Mouse (Mus musculus): ENCODE results near the gene Oat.
A peak's percentile ranks its signal among the peaks of the same experiment; 100 is the strongest.

Gene Oat

DNA sequence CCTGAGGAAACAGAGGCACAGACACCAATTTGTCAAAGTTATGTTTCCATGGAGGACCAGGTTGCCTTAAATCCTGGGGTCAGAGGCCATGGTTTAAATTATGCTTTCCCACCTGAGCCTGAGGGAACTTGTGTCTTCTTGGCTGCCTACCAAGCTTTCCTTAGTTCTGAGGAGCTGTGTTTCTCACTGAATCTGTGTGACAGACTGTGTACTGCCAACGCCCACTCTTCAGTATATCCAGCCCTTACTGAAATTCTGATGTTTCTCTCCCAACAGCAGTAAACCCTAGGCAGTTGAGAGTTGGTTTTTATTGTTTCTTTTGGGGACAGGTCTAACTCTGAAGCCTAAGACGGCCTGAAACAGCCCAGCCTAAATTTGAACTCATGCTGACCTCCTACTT, 17.6 kb upstream of the Oat start:
- no peak for DNase-seq (ENCODE audit: low spot score in 2 of 2)

DNA sequence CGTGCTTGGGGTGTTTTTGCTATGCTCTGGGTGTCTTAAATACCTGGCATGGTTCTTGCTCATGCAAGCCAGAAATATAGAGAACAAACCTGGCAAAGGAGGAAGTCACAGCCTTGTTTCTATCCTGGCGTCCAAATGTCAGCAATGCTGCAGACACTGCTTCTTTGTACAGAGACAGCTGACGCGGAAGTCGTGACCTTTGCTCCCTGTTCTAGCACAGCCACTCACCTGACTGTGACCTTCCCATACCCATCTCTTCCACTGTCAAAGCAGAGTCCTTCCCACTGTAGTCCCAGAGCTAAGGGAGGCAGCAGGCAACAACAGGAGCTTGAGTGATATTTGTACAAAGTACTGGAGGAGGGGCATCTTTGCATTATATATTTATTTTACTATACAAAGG, 13.4 kb upstream of the Oat start:
- DNase-seq (ENCODE audit: low spot score in 2 of 2) = no peak

DNA sequence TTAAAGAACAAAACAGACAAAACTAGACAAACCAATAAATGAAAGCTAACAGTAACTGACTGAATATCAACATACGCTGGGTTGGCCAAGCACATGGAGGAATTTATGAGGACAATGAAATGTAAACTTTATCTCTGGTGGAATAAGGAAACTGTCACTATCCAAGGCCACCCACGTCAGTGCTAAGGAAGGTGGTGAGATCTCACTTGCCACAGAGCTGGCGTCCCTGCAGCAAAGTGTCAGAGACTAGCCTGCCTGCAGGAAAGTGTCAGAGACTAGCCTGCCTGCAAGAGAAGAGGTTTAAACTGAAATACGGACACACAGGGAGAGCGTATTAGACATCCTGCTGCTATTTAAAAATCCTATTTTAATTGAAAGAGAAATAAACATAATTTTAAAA, 11.0 kb upstream of the Oat start:
- no peak for DNase-seq (ENCODE audit: low spot score in 2 of 2)

DNA sequence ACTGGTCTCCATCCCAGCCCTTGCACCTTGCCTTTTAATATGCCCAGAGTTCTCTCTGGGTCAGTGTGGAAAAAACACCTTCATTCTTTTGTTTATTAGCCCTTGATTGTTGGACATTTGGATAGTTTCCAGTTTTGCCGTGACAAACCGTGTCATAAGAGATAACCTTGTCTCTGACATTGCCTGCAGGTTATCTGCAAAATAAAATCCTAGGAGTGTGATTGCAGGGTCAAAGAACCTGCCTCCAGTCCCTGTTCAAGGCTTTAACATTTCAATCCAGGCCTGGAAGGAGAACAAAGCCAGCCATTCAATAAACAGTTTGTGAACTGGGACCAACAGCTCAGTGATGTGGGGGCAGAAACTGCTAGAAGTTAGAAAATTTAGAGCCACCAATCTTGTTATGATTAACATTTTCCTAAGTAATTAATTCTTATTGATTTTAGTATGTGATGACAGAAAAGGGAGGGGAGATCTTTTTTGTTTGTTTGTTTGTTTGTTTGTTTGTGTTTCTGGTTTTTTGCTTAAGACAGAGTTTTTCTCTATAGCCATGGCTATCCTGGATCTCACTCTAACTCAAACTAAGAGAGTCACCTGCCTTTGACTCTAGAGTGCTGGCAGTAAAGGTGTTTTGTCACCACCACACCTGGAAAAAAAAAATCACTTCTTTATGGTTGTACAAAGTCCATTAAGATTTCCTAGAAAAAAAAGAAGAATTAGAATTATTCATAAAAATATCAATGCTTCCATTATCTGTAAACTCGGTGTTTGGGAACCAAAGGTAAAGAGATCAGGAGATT, 9.7 kb upstream of the Oat start:
- no peak for DNase-seq (ENCODE audit: low spot score in 2 of 2)

DNA sequence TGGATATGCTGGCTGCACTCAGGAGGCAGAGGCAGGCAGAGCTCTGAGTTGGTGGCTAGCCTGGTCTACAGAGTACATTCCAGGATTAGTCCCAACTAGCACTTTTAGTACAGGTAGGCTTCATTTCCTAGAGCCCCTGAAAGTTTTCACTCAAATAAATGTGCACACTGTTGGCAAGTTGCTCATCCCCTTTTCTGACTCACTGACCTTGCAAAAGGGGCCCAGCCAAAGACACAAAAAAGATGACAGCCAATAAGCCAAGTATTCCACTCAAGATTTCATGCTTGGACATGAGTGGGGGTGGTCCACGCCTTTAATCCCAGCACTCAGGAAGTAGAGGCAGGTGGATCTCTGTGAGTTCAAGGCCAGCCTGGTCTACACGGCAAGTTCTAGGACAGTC, 5.2 kb upstream of the Oat start:
- no peak for DNase-seq (ENCODE audit: low spot score in 2 of 2)

DNA sequence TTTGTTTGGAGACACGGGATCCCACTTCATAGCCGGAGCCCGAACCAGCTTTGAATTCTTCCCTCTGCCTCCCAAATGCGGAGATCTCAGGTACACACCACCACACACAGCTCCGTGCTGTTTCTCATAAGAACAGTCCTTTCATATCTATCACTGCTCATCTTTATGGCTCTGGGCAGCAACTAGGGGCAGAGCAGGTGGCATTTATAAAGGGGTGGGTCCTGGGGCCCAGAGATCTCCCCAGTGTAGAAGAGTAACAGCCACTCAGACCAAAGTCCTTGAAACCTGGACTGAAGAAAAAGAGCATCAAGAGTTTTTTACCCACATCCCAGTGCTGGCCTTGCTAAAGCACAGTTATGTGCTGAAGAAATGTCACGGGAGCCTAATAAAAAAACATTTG, 4.3 kb upstream of the Oat start:
- no peak for DNase-seq (ENCODE audit: low spot score in 2 of 2)

DNA sequence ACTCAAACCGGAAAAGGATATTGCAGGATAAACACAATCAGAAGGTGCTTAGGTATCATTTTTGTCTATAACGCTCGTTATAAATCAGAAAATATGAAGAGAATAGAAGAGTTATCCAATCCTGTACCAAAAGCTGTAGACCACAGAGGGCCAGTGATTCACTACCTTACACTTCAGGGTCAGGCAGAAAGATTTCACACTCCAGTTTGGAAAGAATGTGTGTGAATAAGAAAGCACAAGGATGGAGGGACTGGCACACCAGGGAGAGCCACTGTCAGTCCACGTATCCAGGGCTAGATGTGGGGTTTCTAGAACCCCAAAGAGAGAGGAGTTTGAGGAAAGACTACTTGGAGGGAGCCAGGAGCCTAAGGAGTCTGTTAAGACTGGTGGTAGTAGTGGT, 693 bp upstream of the Oat start:
- DNase-seq (ENCODE audit: low spot score in 2 of 2) = no peak

DNA sequence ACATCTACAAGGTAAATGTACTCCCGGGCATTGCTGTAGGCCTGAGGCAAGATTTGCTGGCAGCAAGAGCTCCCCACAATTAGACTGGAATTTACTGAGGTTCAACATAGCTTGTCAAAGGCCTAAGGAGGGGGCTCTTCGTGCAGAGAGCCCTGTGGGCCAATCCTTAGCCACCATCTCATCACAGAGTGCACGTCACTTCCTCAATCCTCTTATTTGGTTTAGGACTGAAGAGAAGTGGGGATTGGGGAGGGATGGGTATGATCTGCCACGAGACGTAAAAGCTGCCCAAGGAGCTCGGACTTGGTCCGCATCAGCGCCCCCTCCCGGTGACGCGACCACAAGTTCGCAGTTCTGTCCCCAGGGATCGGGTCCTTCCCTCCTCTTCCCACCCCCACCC, 575 bp downstream of the Oat start:
- DNase-seq (ENCODE audit: low spot score in 2 of 2) = peak; percentile 87 to 90

DNA sequence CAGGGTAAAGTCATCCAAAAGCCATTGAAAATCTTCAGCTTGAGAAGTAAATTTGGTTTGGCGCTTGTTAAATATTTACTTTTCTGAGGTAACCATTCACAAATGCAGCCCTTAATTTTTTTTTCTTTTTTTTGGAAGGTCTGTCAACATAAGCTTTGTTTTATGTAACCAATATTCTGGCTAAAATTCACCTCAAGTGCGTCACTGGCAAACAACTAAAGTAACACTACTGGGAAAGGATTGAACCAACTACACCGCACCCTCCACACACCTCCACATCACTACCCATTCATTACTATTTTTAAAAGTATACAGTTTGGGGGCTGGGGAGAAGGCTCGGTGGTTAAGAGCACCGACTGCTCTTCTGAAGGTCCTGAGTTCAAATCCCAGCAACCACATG, 1.6 kb downstream of the Oat start:
- no peak for DNase-seq (ENCODE audit: low spot score in 2 of 2)

DNA sequence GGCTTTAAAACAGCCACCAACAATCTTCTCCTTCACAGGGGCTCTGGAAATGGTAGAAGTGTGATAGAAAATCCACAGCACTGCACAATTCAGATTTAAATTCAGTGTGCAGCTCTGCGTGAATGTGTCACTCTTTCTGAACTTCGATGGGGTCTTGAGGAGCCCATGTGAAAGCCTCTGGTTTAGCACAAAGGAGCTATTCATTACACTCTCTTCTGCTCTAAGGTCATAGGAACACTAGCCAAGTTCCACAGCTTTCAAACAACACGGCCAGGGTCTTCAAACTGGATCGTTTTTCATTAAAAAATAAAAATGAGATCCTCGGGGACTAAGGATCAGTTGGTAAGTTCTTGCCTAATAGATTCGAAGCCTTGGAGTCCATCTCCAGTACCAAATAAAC, 3.0 kb downstream of the Oat start:
- DNase-seq (ENCODE audit: low spot score in 2 of 2) = no peak

DNA sequence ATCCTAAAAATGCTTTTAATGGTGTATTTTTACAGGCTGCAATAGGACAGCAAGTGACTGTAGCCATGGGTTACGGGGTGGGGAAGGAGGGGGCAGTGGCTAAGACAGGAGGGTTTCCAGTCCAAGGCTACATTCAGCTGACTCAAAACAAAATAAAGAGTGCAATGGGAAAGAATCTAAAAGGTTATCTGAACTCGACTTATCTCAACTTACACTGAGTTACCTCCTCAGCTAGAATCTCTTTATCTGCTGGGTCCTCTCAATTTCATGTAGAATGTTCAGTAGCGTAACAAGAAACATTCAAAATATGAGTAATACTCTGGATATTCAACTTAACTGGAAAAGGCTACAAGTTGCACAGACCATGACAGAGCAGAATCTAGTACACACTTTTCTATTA, 3.5 kb downstream of the Oat start:
- no peak for DNase-seq (ENCODE audit: low spot score in 2 of 2)

DNA sequence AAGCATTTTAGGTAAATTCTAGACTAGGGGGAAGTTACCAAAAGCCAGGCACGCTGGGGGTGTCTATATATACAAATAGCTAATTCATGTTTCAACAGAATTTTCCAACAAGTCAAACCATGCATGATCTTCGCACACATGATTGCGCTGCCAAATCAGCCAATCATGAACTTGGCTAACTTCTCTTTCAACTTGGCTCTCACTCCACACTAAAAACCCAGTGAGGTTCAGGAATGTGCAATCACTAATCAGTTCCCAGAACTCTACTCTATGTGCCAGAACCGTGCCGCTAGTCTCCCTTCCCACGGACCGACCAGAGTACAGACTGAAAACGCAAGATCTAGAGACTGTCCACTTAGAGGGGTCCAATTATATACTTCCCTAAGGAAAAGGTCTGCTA, 4.7 kb downstream of the Oat start:
- no peak for DNase-seq (ENCODE audit: low spot score in 2 of 2)

DNA sequence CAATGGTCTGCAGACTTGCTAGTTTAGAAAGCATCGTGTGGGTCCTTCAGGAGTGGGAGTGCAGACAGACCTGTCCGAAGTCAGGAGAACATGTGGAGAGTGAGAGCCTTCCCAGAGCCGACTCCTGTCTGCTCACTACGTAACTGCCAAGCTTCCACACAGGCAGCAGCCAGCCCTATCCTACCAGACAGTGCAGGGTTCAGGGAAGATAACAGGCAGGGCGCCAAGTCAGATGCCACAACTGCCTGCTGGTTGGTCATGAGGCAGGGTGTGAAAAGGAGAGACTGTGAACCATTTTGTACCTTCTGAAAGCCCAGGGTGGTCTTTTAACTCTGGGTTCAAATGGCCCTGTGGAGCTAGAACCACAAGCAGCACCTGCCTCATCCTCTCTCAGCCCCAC, 6.1 kb downstream of the Oat start:
- peak in 1 of 2 experiments; percentile 43 for DNase-seq (ENCODE audit: low spot score in 2 of 2)

DNA sequence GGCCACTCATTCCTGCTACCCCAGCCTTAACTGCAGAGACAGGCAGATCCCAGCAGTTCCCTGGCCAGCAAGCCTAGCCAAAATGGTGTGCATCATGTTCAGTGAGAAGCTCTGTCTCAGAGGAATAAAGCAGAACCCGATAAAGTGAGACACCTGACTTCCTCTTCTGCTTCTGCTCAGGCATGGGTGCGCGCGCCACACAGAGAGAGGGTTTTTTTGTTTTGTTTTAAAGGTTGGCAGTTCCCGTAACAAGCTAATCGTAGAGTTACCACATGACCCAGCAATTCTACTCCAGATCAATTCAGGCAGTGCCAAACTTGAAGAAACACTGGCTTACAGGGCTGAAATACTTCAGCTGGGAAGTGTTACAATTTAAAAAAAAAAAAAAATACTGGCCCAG, 7.4 kb downstream of the Oat start:
- no peak for DNase-seq (ENCODE audit: low spot score in 2 of 2)

DNA sequence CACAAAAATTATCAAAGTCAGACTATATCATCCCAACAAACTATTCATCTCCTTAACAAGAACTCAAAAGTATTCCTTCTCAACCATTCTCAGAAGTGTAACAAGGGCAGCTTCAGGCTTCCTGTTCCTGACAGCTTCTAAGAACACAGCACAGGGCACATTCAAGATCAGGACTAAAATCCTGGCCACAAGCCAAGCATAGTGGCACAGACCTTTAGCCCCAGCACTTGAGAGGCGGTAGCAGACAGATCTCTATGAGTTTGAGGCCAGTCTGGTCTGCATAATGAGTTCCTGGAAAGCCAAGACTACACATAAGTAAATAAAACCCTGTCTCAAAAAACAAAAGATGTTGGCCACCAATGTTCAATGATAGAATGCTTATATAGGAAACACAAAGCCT, 10.4 kb downstream of the Oat start:
- DNase-seq (ENCODE audit: low spot score in 2 of 2) = no peak

DNA sequence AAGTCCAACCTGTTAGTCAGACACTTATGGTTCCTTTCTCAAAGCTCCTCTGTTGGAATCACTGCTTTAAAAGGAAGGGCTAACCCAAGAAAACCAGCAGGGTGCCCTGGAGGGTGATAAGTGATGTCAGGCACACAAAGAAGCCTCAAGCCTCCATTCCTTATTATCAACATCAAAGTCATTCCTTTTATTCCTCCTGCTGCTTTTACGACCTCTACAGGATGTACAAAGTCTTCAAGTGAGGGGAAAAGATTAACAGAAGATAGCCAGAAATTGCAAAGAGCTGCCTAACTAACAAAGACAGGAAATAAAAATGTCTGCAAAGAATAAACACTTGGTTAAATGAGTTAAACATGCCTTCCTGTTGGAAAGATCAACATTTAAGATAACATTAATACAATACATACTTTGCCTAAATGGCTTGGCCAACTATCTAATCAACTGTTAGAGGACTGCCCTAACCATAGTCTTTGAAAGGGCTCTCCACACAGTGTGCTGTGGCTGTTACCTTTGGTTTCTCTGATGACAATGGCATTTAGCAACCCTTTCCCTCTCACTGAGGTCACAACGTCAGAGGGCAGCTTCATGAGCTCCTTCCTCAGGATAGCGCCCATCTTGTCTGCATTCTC, 16.9 kb downstream of the Oat start:
- DNase-seq (ENCODE audit: low spot score in 2 of 2) = no peak

DNA sequence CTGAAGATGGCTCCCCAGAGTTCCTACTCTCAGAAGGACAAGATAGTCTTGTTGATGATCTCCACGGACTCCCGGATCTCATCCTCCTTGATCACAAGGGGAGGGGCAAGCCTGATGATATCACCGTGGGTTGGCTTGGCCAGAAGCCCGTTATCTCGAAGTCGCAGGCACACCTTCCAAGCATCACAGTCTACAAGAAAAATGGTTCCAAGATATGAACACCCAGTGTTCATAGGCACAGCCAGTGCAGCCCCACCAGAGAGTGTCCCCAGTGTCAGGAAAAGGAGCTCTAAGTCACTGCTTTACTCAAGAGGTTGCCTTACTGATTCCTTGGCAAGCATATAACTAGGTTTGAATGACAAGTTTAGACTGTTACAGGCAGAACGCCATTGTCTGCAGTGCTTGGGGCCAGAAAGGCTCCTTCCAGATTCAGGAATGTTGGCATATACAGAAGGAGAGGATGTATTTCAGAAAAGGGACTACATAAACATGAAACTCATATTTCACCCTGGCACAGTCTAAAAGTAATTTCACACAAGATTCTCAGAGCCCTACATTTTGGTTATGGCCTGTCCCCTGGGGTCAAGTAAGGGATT, 18.0 kb downstream of the Oat start:
- no peak for DNase-seq (ENCODE audit: low spot score in 2 of 2)

DNA sequence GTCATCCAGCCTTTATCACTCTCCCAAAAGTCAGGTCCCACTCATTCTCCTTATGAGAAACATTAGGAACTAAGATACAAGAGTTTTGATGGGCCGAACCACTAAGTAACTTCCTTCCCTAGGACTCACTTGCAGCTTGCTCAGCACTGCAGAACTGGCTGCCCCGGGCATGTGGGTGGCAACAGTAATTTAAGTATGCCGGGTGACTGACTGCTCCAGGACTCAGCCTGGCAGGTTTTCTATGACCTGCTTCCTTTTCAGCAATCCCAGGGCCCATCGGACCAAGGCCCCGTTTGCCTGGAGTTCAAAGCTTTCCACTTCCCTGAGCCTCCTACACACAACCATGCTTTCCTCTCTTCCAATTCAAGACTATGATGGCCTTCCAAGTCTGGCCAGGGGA, 19.6 kb downstream of the Oat start:
- DNase-seq (ENCODE audit: low spot score in 2 of 2) = no peak

DNA sequence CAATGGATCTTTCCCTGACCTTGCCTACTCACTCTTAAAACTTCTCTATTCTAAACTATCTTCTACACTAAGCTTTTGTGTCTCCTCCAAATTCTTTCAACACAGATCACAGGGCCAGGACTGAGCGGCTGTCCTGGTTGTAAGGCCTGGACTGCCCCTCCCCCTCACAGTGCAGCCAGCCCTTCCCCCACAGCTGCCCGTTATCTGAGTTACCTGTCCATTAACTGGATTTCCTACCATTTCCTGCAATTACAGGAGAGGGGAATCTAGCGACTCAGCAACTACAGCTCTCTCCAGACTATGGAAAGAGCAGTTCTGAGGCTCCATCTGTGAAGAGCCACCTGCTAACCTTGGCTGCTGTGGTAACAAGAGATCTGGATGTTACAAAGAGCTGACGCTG, 20.3 kb downstream of the Oat start:
- no peak for DNase-seq (ENCODE audit: low spot score in 2 of 2)

DNA sequence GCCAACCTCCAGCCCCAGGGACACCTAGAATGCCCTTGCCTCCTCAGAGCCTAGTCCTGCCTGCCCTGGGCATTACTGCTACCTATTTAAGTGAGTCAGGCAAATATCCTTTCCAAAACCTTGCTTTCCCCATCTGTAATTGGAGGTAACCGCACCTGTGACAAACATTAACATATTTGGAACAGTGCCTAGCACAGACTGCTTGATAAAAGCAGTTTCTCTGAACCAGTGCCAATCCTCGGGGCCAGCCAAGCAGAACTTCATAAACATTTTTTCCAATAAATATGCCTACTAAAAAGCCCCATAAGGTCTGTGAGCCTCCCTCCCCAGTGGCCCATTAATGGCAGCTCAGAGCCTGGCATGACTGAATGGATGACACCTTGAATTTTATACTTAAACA, 22.1 kb downstream of the Oat start:
- no peak for DNase-seq (ENCODE audit: low spot score in 2 of 2)

DNA sequence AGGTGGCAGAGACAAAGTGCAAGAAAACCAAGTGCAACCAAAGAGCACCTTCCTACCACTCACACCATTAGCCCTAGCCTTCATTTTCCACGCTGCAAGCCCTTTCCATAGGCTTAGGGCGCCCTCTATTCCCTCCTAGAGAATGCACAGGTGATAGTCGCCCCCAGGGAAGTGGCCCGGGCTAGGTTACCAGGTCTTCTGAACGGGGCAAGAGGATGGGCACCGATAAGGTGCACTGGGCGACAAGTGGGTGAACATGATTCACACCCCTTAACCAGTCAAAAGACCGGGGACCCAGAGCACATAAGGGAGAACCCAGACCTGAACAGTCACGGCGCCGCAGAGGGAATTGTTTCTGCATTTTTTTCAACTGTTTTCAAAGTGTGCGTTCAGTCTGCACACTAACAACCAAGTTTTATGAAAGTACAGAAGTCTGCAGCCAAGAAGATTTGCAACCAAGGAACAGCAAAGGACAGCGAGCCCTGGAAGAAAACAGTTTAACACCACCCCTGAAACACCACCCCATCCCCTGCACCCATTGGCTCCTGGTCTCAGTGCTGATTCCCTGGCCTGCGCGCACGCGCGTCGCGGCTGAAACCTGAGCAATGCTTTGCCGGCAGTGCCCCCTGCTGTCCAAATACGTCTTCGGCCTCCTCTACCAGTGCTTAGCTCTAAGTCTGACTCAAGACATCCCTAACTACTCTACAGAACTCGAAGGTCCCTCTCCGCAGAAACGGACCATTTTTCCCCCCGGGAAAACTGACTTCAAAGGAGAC, 24.7 kb downstream of the Oat start:
- DNase-seq (ENCODE audit: low spot score in 2 of 2) = peak; percentile 96 to 98

DNA sequence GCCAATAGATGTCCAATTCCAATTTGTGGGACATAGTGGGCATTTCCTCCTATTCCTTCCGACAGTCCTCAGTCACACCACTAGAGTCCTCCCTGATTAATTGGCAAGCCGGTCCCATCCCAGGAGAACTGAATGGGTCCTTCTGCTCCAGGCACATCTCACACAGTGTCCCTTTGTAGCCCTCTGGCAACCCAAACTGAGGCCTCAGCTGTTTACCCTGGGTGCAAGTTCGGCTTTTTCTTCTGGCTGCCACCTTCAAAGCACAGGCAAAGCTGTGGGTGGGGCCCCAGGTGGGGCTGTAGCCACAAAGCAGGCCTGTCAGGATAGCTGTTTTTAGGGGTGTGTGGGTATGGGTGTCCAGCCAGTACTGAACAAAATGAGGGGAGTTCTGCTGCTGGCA, 29.1 kb downstream of the Oat start:
- no peak for DNase-seq (ENCODE audit: low spot score in 2 of 2)

DNA sequence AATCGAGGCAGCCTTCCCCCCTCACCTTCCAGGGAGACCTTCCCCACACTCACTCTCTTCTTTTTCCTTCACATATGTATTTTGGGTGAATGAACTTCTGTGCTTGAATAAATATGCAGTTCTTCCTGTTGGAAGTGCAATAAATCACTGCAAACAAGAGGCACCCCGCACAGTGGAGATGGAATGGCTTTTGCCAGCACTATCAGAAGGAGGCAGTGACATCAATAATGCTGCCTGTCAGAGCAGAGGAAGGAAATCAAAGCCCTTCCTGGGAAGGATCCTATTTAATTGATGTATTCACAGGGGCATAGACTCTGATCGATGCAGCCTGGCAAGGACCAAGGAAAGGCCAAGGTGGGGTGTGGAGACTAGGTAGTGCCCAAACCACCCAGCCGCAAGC, 33.8 kb downstream of the Oat start:
- DNase-seq (ENCODE audit: low spot score in 2 of 2) = no peak

Data from right cerebral cortex, postnatal 10 days (tissue).